Mouse (Mus musculus) liver, adult 2 months (tissue): ENCODE measurements at regions not wholly inside any gene's neighbourhood (a gene's known extent, or its start where the extent isn't known, plus 50 kb on each side); places are given as distances from the start of the nearest gene placed in this dataset.

Experiments
- CTCF ChIP-seq: fragments of 200-500 bp; IDR thresholded peaks from 2 replicates; pipeline ENCODE4 v1.5.1; 2011; ENCODE audit warnings: low read depth, low read length, control low read depth
- POLR2A ChIP-seq: fragments of 200-500 bp; IDR thresholded peaks from 2 replicates; pipeline ENCODE4 v1.6.1; 2011; ENCODE audit warnings: low read length, control low read depth; ENCODE audit not compliant: insufficient read depth; ENCODE audit errors: extremely low read depth

DNA sequence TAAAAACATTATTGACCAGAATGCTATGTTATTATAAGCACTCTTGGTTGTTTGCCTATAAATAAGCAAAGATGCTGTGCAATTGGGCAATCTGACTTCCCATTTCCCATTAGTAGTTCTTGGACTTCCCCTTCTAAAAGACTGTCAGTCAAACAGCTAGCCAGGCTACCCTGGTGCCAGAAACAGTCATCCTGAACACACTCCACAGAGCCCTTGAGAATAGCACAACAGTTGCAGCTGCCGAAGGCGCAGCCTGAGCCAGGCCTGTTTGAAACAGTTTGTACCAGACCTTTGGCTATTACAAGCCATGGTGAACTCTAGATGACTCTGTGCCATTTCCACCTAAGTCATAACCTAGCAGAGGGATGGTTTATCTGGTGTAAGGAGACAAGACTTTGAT, 455.3 kb downstream of the Tns3 start:
- TF ChIP-seq CTCF: no peak
- TF ChIP-seq POLR2A: no peak
